Mouse (Mus musculus) cortical plate, adult 2 months (tissue): ENCODE results near the gene 4833427G06Rik.

Experiments used
- CTCF ChIP-seq: fragments of 200-500 bp; IDR thresholded peaks from 2 replicates; pipeline ENCODE4 v1.5.1; 2011; ENCODE audit warnings: mild to moderate bottlenecking, control low read depth, low read length; ENCODE audit not compliant: insufficient read depth; ENCODE audit errors: extremely low read depth
- POLR2A ChIP-seq: fragments of 200-500 bp; IDR thresholded peaks from 2 replicates; pipeline ENCODE4 v1.6.1; 2011; ENCODE audit warnings: mild to moderate bottlenecking, low read length, control low read depth; ENCODE audit not compliant: insufficient read depth; ENCODE audit errors: extremely low read depth

GRCm38 (mm10) chr9:51056360-51057324, 45.2 kb downstream of the 4833427G06Rik start:
- TF ChIP-seq CTCF (no peak), POLR2A (no peak)
